Mouse (Mus musculus) hindlimb bud, embryonic 11.5 days (tissue): Measurements from ENCODE around the gene Tspan12.
"Not testable (repeated sequence)": the region's sequence is repeated elsewhere in the genome, so short reads cannot be mapped to it uniquely, and the experiment has no call there.

Source experiments
- DNase-seq: peaks from one replicate; pipeline ENCODE4 v3.0.0-alpha.2; 2012; ENCODE audit warnings: low read depth, low spot score; ENCODE audit errors: extremely low spot score

Tspan12 gene

GRCm38 (mm10) chr6:21829930-21830329, 22.4 kb downstream of the Tspan12 start:
- no peak for DNase-seq

DNA sequence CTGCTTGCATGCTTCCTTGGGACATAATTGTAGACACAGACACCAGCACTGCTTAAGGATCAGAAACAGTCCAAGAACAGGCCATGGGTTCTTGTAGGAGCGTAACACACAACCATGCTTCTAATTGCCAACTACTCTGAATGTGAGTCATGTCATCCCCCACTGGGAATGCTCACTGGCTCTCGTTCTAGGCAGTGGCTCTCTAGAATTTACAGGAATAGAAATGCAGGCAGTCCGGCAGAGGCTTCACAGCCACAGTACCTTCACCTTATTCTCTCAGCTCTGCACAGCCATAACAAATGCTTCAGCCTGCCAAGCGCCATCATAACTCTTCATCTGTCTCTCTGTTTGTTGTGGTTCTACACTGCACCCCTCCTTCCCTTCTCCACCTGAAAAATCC, 23.9 kb downstream of the Tspan12 start:
- DNase-seq, result no peak

GRCm38 (mm10) chr6:21828001-21828400, 24.3 kb downstream of the Tspan12 start:
- DNase-seq, result no peak

DNA sequence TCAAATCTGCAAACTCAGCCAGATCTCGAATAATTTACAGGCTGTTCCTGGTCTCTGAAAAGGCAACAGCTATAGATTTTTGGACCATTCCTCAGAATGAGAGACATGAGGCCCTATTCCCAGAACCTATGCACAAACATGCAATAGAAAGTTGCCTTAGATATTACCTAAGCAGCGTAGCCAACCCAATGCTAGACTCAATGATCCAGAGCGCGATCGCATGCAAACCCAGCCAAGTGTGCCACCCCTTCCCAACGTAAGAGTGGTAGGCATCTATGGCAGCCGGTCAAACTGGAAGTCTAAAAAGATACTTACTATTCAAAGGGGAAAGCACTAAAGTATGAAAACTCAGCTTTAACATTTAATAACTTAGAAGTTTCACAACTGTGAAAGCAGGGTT, 28.6 kb downstream of the Tspan12 start:
- DNase-seq, result no peak

DNA sequence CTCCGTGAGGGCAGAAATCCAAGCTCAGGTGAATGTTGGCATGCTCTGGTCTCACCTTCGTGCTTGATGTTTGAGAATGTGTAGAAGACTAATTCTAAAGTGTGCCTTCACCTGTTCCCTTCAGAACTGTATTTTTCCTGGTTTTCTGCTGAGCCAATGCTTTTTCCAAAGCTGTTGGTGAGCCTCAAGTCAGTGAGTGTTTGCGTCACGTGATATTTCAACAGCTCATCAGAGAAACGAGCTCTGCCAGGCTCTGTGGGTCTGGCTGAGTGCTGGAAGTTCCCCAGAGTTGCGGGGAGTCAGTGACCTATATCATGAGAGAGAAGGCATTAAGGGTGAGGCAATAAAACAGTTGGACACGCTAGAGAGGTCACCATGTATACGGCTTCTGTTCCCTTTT, 29.0 kb downstream of the Tspan12 start:
- DNase-seq, result no peak

- no peak for DNase-seq
Measured at GRCm38 (mm10) chr6:21822721-21823134, 29.6 kb downstream of the Tspan12 start.

- no peak for DNase-seq
Measured at GRCm38 (mm10) chr6:21818107-21818807, 34.1 kb downstream of the Tspan12 start.

DNA sequence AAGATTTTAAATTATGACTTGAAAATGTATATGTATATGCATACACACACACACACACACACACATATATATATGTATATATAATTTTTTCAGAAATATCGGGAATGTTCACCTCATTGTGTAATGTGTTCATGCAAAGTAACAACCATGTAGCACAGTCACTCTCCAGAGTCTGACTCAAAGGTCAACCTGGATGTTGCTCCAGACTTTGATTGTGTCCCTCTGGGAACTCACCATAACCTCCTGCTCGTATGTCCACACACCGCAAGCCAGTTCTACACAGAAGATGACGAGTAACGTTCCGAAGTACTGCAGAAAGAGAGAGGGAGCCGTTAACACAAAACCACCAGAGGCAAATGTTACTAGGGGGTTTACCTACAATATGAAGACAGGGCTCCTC, 46.3 kb downstream of the Tspan12 start:
- no peak for DNase-seq

DNA sequence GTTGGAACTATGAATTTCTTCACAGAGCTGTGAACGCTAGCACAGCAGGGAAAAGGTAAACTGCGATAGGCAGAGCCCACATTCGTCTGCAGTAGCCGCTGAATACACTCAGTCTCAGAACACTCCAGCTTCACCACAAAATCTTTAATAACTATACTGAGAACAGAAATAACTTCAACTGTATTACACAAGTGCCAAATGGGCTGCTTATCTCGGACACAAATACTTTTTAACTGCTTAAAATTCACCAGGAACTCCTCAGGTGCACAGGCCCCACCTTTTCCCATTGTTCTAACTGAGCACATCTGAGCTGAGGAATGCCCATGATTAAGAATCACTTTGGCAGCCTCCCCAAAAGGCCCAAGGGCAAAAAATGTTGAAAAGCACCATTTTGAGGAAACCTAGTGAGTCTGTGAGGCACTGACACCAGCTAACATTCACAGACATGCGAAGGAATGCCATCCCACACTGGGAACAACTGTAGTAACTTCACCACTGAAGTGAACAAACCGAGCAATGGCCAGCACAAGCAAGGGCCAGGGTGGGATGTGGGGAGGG, 47.2 kb downstream of the Tspan12 start:
- no peak for DNase-seq

DNA sequence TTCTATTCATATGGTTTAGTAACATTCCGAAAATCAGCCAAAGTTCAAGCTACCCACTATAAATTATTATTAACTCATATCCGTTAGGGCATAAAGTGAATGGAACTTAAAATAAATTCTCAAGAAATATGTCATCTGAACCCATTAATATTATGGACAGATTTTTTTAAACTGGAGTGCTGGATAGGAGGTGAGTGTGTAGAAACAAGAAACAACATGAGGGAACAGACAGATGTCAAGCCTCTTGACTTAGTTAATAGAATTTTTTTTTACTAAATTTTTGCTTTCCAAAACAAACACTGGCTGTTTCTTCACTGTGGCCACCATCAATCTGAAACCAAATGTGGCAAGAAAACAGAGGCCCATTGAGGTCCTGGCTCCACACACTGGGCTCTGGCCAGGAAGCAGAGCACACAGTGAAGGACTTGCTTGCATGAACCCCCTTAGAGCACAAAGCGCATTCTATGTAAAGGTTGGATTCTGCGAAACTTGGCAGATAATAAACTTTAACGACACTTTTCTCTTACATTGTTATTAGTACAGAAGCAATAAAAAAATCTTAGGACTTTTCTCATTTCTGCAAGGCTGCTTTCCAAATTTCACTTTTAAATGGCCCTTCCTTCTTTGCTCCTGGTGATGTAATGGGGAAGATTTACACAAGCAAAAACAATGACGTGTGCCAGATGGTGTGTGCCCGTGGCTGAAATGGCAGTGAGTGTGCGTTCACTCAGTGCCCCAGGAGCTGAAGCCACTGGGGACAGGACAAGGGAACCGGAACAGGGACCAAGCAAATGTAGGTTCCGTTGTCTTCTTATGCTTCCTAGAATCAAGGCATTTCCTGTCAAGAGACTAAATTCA, 48.6 kb downstream of the Tspan12 start:
- DNase-seq, result no peak

- no peak for DNase-seq
Measured at GRCm38 (mm10) chr6:21798581-21798980, 53.7 kb downstream of the Tspan12 start.

- DNase-seq, result no peak
Measured at GRCm38 (mm10) chr6:21797087-21797486, 55.2 kb downstream of the Tspan12 start.

- no peak for DNase-seq
Measured at GRCm38 (mm10) chr6:21796413-21796812, 55.9 kb downstream of the Tspan12 start.

DNA sequence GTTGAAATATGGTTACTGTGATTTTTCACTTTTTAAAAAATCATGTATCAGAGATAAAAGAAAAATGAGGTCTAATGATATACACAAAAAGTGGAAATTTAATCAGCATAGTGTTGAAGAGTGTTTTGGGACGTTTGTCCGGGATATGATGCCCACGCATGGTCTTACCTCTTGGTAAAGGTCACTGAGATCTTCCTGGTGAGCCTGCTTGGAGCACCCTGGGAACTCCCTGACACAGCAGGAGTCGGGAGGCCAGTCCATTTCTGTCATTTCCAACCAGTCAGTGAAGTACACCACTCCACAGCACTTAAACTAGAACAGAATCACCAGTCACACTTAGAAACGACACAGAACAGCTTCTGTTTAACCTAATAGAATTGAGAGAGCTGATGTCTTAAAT, 56.9 kb downstream of the Tspan12 start:
- DNase-seq, result no peak

DNA sequence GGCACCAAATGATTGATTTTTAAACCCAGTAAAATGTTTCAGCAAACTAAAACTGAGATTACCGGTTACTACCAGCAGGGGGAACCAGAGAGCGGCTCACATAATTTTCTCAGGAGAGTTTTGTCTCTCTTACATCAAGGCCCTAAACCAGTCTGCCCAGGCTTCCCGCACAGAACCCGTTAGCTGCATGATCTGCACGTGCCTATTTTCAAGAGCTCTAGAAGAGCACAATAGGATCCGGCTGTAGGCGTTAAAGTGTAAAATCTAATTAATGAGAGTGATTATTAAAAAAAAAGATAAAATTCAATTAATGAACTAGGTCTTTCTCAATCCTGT, 57.3 kb downstream of the Tspan12 start:
- peak; percentile 60 for DNase-seq

- DNase-seq, result no peak
Measured at GRCm38 (mm10) chr6:21794337-21795071, 57.8 kb downstream of the Tspan12 start.

DNA sequence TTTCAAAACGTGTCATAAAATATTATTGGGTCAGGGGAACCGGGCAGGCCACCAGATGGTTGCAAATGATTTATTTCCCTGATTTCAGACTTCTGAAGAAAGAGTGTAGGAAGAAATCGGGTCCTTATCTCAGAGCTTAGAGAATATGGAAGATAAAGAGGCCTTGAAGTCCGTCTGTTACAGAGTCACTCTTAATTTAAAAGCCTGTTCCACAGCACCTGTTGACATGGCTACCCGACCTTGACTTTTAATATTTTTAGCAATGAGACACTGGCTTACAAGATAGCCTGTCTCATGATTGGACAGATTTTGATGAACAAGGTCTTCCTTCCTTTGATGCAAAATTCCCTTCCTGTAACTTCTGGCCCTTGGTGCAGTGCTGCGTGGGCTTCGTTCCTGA, 61.0 kb downstream of the Tspan12 start:
- no peak for DNase-seq

GRCm38 (mm10) chr6:21790550-21791086, 61.7 kb downstream of the Tspan12 start:
- DNase-seq, result no peak

DNA sequence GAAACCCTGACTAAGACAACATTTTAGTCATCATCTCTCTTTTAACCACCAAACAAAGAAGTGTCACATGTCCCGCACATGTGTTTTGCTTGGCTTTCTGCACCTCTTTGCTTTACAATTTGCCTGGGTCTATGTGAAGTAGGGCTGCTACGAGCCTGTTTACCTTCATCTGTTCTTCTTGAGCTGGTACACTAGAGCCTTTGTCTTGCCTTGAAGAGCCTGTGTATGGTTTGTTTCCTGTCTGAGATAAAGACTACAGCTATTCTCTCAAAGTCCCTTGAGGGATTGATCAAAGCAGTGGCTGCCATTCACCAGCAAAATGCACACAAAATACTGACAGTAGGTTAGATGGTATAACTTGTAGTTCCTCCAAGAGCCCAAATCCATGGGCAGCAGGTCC, 62.3 kb downstream of the Tspan12 start:
- no peak for DNase-seq

- DNase-seq, result not testable (repeated sequence)
Measured at GRCm38 (mm10) chr6:21789582-21789981, 62.7 kb downstream of the Tspan12 start.

DNA sequence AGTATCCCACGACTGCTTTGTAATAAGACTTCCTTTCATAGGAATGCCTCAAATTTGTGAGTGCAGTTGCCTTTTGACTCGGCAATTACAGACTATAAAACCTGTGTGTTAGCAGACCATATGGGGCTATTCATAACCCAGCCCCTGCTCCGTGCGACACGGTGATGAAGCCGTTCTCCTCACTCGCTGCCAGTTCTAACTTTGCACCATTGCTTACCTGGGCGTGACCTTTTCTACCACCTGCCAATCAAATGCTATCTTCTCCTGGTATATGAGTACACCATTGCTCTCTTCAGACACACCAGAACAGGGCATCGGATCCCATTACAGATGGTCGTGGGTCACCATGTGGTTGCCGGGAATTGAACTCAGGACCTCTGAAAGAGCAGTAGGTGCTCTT, 64.6 kb downstream of the Tspan12 start:
- DNase-seq, result no peak
